Mouse (Mus musculus): ENCODE data around the gene BC024978.
"Not testable (repeated sequence)": the region's sequence is repeated elsewhere in the genome, so short reads cannot be mapped to it uniquely, and the experiment has no call there.

Gene BC024978

DNA sequence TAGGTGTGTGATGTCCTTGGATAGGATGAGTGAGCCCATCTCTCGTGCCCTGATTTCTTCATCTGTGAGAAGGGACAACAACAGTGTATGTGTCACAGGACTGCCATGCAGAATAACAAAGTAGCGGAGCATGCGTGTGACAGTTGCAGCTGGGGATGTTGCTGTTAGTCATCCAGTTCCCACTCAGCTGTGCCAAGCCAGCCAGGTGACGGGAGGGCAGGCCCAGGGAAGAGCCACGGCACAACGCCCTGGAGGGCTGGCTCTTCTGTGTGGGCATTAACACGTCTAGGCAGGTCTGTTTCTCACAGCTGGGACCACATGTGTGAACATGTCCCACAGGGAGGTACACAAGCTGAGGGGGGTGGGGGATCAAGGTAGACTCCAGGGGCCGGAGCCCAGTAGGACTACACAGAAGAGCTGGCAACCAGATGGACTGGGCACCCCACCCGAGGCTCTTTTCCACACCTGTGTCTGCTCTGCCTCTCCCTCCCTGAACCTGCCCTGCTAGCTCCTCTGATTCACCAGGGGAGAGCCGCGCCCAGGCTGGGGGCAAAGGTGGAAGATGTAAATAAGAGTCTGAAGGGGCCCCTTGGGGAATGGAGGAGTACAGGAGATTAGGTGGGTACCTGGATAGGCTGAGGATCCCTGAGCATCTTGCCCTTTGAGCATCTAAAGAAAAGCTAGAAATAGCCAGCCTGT, 29.4 kb downstream of the BC024978 start:
- peak in 1 of 2 experiments; percentile 31 for DNase-seq (ENCODE audit: low spot score in 2 of 2)

DNA sequence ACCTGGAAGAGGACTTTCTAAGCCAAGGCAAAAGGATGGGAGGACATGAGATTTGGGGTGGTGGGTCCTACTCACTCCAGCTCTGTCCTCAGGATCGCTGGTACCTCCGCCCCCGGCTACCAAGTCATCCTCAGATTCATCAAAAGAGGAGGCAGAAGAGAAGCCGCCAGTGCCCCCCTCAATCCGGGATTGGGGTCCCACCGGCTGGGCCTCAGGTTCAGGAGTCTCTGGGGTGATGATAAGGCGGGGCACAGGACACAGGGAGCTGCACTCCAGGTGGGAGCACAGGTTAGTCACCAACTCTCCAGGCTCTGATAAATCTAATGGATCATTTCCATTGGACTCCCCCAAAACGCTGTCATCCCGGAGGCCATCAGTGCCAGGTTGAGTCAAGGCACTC, 31.7 kb downstream of the BC024978 start:
- no peak for DNase-seq (ENCODE audit: low spot score in 2 of 2)

DNA sequence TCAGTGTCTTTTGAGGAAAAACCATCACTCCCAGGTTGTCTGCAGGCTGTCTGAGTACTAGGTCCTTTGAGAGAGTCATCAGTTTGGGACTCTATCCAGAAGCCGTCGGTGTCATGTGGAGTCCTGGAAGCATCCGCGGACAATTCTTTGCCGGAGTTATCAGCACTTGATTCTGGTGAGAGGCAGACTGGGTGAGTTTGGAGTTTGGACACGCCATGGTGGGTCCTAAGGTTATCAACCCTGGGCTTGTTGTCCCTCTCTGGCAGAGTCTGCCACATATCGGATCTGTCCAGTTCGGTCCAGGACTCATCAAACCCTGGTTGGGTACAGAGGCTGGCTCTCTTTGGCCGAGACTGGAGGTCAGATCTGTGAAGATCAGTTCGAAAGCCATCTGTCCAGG, 32.1 kb downstream of the BC024978 start:
- no peak for DNase-seq (ENCODE audit: low spot score in 2 of 2)

DNA sequence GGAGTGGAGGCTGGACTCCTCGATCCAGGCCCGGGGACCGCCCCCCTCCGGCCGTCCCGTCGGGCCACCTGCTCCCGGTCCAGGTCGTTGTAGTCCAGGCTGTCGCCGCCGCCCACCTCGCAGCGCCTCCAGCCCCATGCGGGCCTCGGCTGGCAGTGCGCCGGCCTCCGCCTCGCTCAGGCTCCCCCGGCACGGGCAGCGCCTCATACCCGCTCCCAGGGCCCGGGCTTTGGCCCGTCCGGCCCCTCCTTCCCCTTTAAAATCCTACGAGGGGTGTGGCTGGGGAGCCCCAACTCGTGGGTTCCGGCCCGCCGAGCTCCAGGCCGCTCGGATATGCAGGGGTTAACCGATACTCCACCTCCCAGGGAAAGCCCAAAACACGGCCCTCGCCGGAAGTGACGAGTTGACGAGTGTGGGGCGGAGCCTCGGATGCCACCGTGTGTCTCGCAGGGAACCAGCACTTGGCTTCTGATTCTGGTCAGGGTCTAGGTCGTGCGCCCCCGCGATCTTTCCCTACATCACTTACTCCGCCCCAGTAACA, 32.8 kb downstream of the BC024978 start, which contains the start of gene Itpkc:
Gene Itpkc (minus strand): TSS at position 381 of the 541 bp plus-strand sequence.
- DNase-seq (ENCODE audit: low spot score in 2 of 2): peak; percentile 84 to 91

GRCm38 (mm10) chr7:27228865-27229264, 33.3 kb downstream of the BC024978 start:
- DNase-seq (ENCODE audit: low spot score in 2 of 2): no peak

DNA sequence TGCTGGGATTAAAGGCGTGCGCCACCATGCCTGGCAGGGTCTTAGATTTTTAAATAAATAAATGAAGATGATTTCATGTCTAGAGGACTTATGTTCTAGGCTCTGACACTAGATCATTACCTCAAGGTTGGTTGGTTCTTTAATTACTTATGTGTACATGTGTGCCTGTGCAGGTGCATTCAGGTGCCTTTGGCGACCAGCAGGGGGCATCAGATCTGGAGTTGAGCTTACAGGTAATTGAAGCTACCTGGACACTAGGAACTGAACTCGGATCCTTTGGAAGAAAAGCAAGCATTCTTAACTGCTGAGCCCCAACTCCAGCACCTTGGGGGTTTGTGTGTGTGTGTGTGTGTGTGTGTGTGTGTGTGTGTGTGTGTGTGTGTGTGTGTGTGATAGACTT, 35.2 kb downstream of the BC024978 start:
- DNase-seq (ENCODE audit: low spot score in 2 of 2): no peak

- peak in 1 of 2 experiments; percentile 67 for DNase-seq (ENCODE audit: low spot score in 2 of 2)
These were observed 36.2 kb downstream of the BC024978 start for GRCm38 (mm10) chr7:27231693-27232331.

DNA sequence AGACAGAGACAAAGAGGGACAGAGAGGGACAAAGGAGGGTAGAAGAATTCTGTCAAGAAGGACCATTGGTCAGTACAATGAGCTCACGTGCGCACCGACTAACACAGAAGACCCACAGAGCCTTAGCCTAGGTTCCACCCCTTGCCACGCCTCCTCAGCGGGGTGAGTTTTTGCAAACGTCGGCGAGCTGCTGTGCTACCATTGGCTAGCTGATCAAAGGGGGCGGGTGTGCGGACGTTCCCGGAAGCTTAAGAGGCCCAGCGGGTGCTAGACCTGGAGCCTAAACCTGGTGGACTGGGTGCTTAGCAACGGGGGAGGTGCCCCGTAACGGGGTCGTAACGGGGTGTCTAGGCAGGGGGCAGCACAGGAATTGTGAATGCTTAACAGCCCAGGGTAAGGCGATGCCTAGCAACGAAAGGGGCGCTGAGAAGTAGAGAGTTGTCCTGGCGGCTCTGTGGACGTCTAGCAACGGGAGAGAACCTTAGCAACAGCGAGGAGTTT, 37.2 kb downstream of the BC024978 start, which contains the start of gene Coq8b:
Gene Coq8b (plus strand): TSS at position 243 of the 501 bp plus-strand sequence.
- peak; percentile 91 to 92 for DNase-seq (ENCODE audit: low spot score in 2 of 2)

GRCm38 (mm10) chr7:27233300-27233699, 37.7 kb downstream of the BC024978 start:
- no peak for DNase-seq (ENCODE audit: low spot score in 2 of 2)

- DNase-seq (ENCODE audit: low spot score in 2 of 2): no peak
These were observed 40.1 kb downstream of the BC024978 start for GRCm38 (mm10) chr7:27235726-27236125.

DNA sequence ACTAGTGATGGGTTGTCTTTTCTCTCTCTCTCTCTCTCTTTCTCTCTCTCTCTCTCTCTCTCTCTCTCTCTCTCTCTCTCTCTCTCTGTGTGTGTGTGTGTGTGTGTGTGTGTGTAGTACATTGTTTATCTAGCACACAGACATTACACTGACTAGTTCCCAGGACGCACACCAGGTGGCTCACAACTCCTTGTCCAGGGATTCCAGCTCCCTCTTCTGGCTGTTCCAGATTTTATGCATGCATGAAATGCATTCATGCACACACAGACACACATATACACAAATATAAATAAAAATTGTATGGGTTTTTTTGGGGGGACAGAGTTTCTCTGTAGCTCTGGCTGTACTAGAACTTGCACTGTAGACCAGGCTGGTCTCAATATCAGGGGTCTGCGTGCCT, 41.9 kb downstream of the BC024978 start:
- no peak for DNase-seq (ENCODE audit: low spot score in 2 of 2)

DNA sequence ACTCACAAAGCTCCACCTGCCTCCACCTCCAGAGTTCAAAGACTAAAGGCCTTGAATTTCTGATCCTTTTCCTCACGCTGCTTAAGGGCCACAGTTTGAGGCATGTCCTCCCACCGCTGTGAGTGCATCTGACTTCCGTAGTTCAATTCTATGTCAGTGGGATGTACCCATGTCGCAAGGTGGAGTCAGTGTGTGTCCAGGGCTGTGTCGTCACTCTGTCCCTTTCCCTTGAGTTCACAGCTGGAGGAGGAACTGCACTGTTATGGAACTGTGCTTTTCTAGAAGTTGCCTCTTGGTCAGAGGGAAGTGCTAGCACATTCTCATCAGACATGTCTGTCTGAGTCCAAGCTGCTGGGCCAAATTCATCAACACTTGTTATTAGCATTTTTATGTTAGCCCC, 43.0 kb downstream of the BC024978 start:
- no peak for DNase-seq (ENCODE audit: low spot score in 2 of 2)

- no peak for DNase-seq (ENCODE audit: low spot score in 2 of 2)
These were observed 47.6 kb downstream of the BC024978 start for GRCm38 (mm10) chr7:27243211-27243610.

DNA sequence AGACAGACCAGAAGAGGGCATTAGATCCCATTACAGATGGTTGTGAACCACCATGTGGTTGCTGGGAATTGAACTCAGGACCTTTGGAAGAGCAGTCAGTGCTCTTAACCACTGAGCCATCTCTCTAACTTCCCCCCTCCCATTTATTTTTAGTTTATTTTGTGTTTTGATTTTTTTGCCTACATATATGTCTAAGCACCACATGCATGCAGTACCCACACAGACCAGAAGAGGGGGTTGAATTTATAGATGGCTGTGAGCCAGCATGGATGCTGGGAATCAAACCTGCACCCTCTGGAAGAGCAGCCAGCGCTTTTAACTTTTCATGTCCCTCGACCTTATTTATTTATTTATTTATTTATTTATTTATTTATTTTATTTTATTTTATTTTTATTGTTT, 48.5 kb downstream of the BC024978 start:
- not testable (repeated sequence) for DNase-seq (ENCODE audit: low spot score in 2 of 2)

- no peak for DNase-seq (ENCODE audit: low spot score in 2 of 2)
These were observed 53.6 kb downstream of the BC024978 start for GRCm38 (mm10) chr7:27249146-27249545.

DNA sequence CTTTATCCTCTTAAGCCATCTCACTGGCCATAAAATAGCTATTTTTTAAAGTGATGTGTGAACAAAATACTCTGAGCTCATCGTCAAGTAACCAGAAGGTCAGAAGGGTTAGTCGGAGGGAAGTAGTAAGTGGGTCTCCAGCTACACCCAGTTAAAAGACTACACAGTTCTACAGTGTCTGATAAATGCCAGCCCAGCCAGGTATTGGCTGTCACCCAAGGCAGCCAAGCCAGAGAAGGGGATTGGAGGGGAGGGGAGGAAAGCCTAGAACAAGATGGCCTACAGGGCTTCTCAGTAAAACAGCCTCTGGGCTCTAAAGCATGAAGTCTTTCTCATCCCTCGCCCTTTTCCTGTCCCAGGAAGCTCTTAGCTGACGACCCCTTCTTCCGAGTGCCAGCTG, 54.3 kb downstream of the BC024978 start:
- no peak for DNase-seq (ENCODE audit: low spot score in 2 of 2)

- DNase-seq (ENCODE audit: low spot score in 2 of 2): no peak
These were observed 56.4 kb downstream of the BC024978 start for GRCm38 (mm10) chr7:27251946-27252345.

GRCm38 (mm10) chr7:27255721-27256120, 60.1 kb downstream of the BC024978 start:
- DNase-seq (ENCODE audit: low spot score in 2 of 2): no peak

- DNase-seq (ENCODE audit: low spot score in 2 of 2): peak; percentile 65 to 67
These were observed 61.7 kb downstream of the BC024978 start for GRCm38 (mm10) chr7:27257046-27257851.

- DNase-seq (ENCODE audit: low spot score in 2 of 2): no peak
These were observed 62.2 kb downstream of the BC024978 start for GRCm38 (mm10) chr7:27257852-27258204.

- DNase-seq (ENCODE audit: low spot score in 2 of 2): peak; percentile 89
These were observed 62.8 kb downstream of the BC024978 start, which contains the start of gene Numbl for GRCm38 (mm10) chr7:27258205-27258899. Numbl (plus strand) TSS chr7:27258433.

Measured in frontal cortex, postnatal 10 days (tissue).